Mouse (Mus musculus): ENCODE results near the gene Mthfr. TPM values are rescaled to one million over a fixed set of nuclear protein-coding genes. Genes with fewer than 3 reads are reported as not detected.

Mthfr gene
- polyA plus RNA-seq, 1 experiment from 2014 or later: 22.7 TPM

- Histone ChIP-seq H3K9me3 (ENCODE audit: control insufficient read depth, low read length) (no peaks in the 10 kb centered on the region), H3K27ac (ENCODE audit: low read depth, low read length) (no peak overlapping the region), H3K4me3 (ENCODE audit: low read depth, low read length) (no peak overlapping the region), H3K27me3 (ENCODE audit: control insufficient read depth, insufficient read depth, low read length) (no peaks in the 10 kb centered on the region), H3K9ac (ENCODE audit: low read length) (no peak overlapping the region), H3K4me2 (ENCODE audit: low read depth) (no peak overlapping the region), H3K36me3 (ENCODE audit: control insufficient read depth, insufficient read depth, low read length) (peaks cover 45% of the 10 kb centered on the region), H3K4me1 (ENCODE audit: control insufficient read depth, insufficient read depth, low read length) (no peaks in the 10 kb centered on the region)
- DNase-seq (ENCODE audit: low spot score) (no peak), ATAC-seq (ENCODE audit: insufficient read depth, low FRiP score, low TSS enrichment) (no peak)
- 100% methylated on average over 2 of the region's 2 CpGs for WGBS
Measured at GRCm38 (mm10) chr4:148009641-148010040, 29.2 kb upstream of the Mthfr start.

- Histone ChIP-seq H3K36me3 (ENCODE audit: control insufficient read depth, insufficient read depth, low read length) (peaks cover 46% of the 10 kb centered on the region), H3K9me3 (ENCODE audit: control insufficient read depth, low read length) (no peaks in the 10 kb centered on the region), H3K4me3 (ENCODE audit: low read depth, low read length) (no peak overlapping the region), H3K27ac (ENCODE audit: low read depth, low read length) (no peak overlapping the region), H3K27me3 (ENCODE audit: control insufficient read depth, insufficient read depth, low read length) (no peaks in the 10 kb centered on the region), H3K4me2 (ENCODE audit: low read depth) (no peak overlapping the region), H3K4me1 (ENCODE audit: control insufficient read depth, insufficient read depth, low read length) (no peaks in the 10 kb centered on the region), H3K9ac (ENCODE audit: low read length) (no peak overlapping the region)
- WGBS: 82% methylated on average over 3 of the region's 3 CpGs
- ATAC-seq (ENCODE audit: insufficient read depth, low FRiP score, low TSS enrichment) (no peak), DNase-seq (ENCODE audit: low spot score) (no peak)
Measured at GRCm38 (mm10) chr4:148011332-148011731, 27.5 kb upstream of the Mthfr start.

DNA sequence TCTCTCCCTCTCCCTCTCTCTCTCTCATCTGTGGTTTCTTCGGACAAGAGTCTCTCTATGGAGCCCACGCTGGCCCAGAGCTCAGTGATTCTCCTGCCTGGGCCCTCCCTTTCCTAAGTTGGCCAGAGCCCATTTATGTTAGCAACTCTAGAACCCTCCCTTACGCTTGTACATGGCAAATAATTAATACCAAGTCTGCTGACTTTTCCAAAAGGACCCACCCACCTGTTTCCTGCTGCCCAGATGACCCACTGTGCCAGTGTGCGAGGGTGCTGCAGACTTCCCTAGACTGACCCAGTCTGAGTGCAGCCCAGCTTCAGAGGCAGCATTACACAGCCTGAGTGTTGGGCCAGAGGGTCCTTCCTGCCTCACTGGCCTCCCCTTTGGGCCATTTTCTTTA lies 26.7 kb upstream of the Mthfr start:
- Histone ChIP-seq H3K4me2 (ENCODE audit: low read depth) (no peak overlapping the region), H3K4me1 (ENCODE audit: control insufficient read depth, insufficient read depth, low read length) (no peaks in the 10 kb centered on the region), H3K36me3 (ENCODE audit: control insufficient read depth, insufficient read depth, low read length) (peaks cover 49% of the 10 kb centered on the region), H3K4me3 (ENCODE audit: low read depth, low read length) (no peak overlapping the region), H3K9ac (ENCODE audit: low read length) (no peak overlapping the region), H3K9me3 (ENCODE audit: control insufficient read depth, low read length) (no peaks in the 10 kb centered on the region), H3K27ac (ENCODE audit: low read depth, low read length) (no peak overlapping the region), H3K27me3 (ENCODE audit: control insufficient read depth, insufficient read depth, low read length) (no peaks in the 10 kb centered on the region)
- DNase-seq (ENCODE audit: low spot score) (no peak), ATAC-seq (ENCODE audit: insufficient read depth, low FRiP score, low TSS enrichment) (no peak)
- WGBS: 93% methylated on average over 4 of the region's 4 CpGs

- H3K36me3 ChIP-seq (ENCODE audit: control insufficient read depth, insufficient read depth, low read length): peaks cover 53% of the 10 kb centered on the region
- H3K27me3 ChIP-seq (ENCODE audit: control insufficient read depth, insufficient read depth, low read length): no peaks in the 10 kb centered on the region
Measured at GRCm38 (mm10) chr4:148015418-148015817, 23.5 kb upstream of the Mthfr start.

DNA sequence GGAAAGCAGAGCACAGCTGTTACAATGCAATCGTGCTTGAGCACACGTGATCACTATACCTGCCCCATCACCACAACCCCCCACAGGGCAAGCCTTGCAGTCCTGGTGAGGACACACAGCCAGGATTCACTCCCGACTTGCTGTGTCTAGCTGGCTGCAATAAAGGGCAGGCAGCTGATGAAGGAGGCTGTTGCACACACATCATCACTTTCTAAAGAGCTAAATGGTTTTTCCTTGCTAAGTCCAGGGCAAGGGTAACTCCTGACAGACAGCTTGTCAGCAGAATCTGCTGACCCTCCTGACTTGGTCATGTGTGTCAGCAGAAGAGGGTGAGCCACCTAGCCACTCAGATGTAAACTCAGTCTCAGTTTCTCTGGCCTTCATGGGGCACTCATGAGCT lies 21.9 kb upstream of the Mthfr start:
- Histone ChIP-seq H3K4me2 (ENCODE audit: low read depth) (no peak overlapping the region), H3K36me3 (ENCODE audit: control insufficient read depth, insufficient read depth, low read length) (peaks cover 47% of the 10 kb centered on the region), H3K9ac (ENCODE audit: low read length) (no peak overlapping the region), H3K4me1 (ENCODE audit: control insufficient read depth, insufficient read depth, low read length) (no peaks in the 10 kb centered on the region), H3K4me3 (ENCODE audit: low read depth, low read length) (no peak overlapping the region), H3K27me3 (ENCODE audit: control insufficient read depth, insufficient read depth, low read length) (no peaks in the 10 kb centered on the region), H3K9me3 (ENCODE audit: control insufficient read depth, low read length) (no peaks in the 10 kb centered on the region), H3K27ac (ENCODE audit: low read depth, low read length) (no peak overlapping the region)
- no peak for DNase-seq (ENCODE audit: low spot score)
- ATAC-seq (ENCODE audit: insufficient read depth, low FRiP score, low TSS enrichment): no peak
- 77% methylated on average over 3 of the region's 3 CpGs for WGBS

More at GRCm38 (mm10) chr4:148015418-148015817, 23.5 kb upstream of the Mthfr start:
- no peaks in the 10 kb centered on the region for H3K4me1 ChIP-seq (ENCODE audit: control insufficient read depth, insufficient read depth, low read length)
- H3K9me3 ChIP-seq (ENCODE audit: control insufficient read depth, low read length): no peaks in the 10 kb centered on the region
- no peak overlapping the region for H3K27ac ChIP-seq (ENCODE audit: low read depth, low read length)
- no peak overlapping the region for H3K4me3 ChIP-seq (ENCODE audit: low read depth, low read length)
- H3K4me2 ChIP-seq (ENCODE audit: low read depth): no peak overlapping the region
- no peak for ATAC-seq (ENCODE audit: insufficient read depth, low FRiP score, low TSS enrichment)
- WGBS: 82% methylated on average over 10 of the region's 10 CpGs
- no peak for DNase-seq (ENCODE audit: low spot score)
- no peak overlapping the region for H3K9ac ChIP-seq (ENCODE audit: low read length)

DNA sequence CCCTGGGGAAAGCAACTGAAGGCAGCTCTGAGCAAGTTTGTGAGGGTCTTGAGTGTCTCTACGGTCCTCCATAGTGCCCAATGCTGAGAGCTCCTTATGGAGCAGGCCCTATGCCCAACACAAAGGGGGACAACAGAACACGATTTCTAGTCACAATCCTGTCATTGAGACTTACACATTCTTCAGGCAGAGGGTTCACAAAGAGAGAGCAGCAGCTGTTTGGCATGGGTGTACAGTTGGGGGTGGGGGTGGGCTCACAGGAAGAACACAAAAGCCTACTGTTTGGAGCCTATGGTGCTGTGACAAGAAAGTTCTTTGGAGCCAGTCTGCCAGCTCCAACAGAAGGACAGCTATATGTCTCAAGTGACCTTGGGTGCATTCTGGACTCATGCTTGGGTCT lies 20.5 kb upstream of the Mthfr start:
- Histone ChIP-seq H3K9ac (ENCODE audit: low read length) (no peak overlapping the region), H3K4me1 (ENCODE audit: control insufficient read depth, insufficient read depth, low read length) (no peaks in the 10 kb centered on the region), H3K4me3 (ENCODE audit: low read depth, low read length) (no peak overlapping the region), H3K27me3 (ENCODE audit: control insufficient read depth, insufficient read depth, low read length) (no peaks in the 10 kb centered on the region), H3K36me3 (ENCODE audit: control insufficient read depth, insufficient read depth, low read length) (peaks cover 44% of the 10 kb centered on the region), H3K9me3 (ENCODE audit: control insufficient read depth, low read length) (no peaks in the 10 kb centered on the region), H3K27ac (ENCODE audit: low read depth, low read length) (peak overlapping the region; percentile 60; the same call in 1 of the 2 replicates), H3K4me2 (ENCODE audit: low read depth) (no peak overlapping the region)
- DNase-seq (ENCODE audit: low spot score) (no peak), ATAC-seq (ENCODE audit: insufficient read depth, low FRiP score, low TSS enrichment) (peak; percentile 70)
- WGBS: 80% methylated on average over 2 of the region's 2 CpGs

DNA sequence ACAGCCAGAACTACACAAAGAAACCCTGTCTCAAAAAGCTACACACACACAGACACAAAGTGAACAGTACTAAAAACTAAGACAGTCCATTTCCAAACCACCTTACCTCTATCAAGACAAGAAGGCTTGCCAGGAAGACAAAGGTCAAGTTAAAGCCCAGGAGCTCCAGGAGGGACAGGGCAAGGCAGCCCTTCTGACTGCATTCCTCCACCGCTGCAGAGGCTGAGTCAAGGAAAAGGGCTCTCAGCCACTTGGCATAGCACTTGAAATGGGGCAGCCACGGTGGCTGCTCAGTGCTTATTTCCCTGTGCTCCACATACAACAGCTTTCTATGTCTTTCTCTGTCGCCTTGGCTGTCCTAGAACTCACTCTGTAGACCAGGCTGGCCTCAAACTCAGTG lies 14.9 kb upstream of the Mthfr start:
- Histone ChIP-seq H3K4me3 (ENCODE audit: low read depth, low read length) (no peak overlapping the region), H3K27me3 (ENCODE audit: control insufficient read depth, insufficient read depth, low read length) (no peaks in the 10 kb centered on the region), H3K27ac (ENCODE audit: low read depth, low read length) (no peak overlapping the region), H3K4me1 (ENCODE audit: control insufficient read depth, insufficient read depth, low read length) (no peaks in the 10 kb centered on the region), H3K9ac (ENCODE audit: low read length) (no peak overlapping the region), H3K36me3 (ENCODE audit: control insufficient read depth, insufficient read depth, low read length) (peaks cover 36% of the 10 kb centered on the region), H3K4me2 (ENCODE audit: low read depth) (no peak overlapping the region), H3K9me3 (ENCODE audit: control insufficient read depth, low read length) (no peaks in the 10 kb centered on the region)
- DNase-seq (ENCODE audit: low spot score): no peak
- 96% methylated on average over 3 of the region's 3 CpGs for WGBS
- no peak for ATAC-seq (ENCODE audit: insufficient read depth, low FRiP score, low TSS enrichment)

GRCm38 (mm10) chr4:148029297-148029696 lies 9.6 kb upstream of the Mthfr start:
- no peaks in the 10 kb centered on the region for H3K4me1 ChIP-seq (ENCODE audit: control insufficient read depth, insufficient read depth, low read length)
- H3K36me3 ChIP-seq (ENCODE audit: control insufficient read depth, insufficient read depth, low read length): peaks cover 12% of the 10 kb centered on the region
- no peak overlapping the region for H3K9ac ChIP-seq (ENCODE audit: low read length)
- no peak for ATAC-seq (ENCODE audit: insufficient read depth, low FRiP score, low TSS enrichment)
- no peak for DNase-seq (ENCODE audit: low spot score)
- H3K27ac ChIP-seq (ENCODE audit: low read depth, low read length): no peak overlapping the region
- 98% methylated on average over 7 of the region's 7 CpGs for WGBS
- H3K4me2 ChIP-seq (ENCODE audit: low read depth): no peak overlapping the region
- no peaks in the 10 kb centered on the region for H3K27me3 ChIP-seq (ENCODE audit: control insufficient read depth, insufficient read depth, low read length)
- H3K9me3 ChIP-seq (ENCODE audit: control insufficient read depth, low read length): no peaks in the 10 kb centered on the region
- H3K4me3 ChIP-seq (ENCODE audit: low read depth, low read length): no peak overlapping the region

- no peak for DNase-seq (ENCODE audit: low spot score)
- Histone ChIP-seq H3K36me3 (ENCODE audit: control insufficient read depth, insufficient read depth, low read length) (peaks cover 3% of the 10 kb centered on the region), H3K27ac (ENCODE audit: low read depth, low read length) (no peak overlapping the region), H3K9me3 (ENCODE audit: control insufficient read depth, low read length) (no peaks in the 10 kb centered on the region), H3K27me3 (ENCODE audit: control insufficient read depth, insufficient read depth, low read length) (no peaks in the 10 kb centered on the region), H3K4me2 (ENCODE audit: low read depth) (no peak overlapping the region), H3K4me1 (ENCODE audit: control insufficient read depth, insufficient read depth, low read length) (no peaks in the 10 kb centered on the region), H3K4me3 (ENCODE audit: low read depth, low read length) (no peak overlapping the region), H3K9ac (ENCODE audit: low read length) (no peak overlapping the region)
- no peak for ATAC-seq (ENCODE audit: insufficient read depth, low FRiP score, low TSS enrichment)
- 86% methylated on average over 5 of the region's 5 CpGs for WGBS
Measured at GRCm38 (mm10) chr4:148030506-148030905, 8.4 kb upstream of the Mthfr start.

All from neural tube, embryonic 11.5 days (tissue).